Mouse (Mus musculus) CH12.LX (cell line): ENCODE measurements around the gene Gsg1l. TPM values are rescaled to one million over a fixed set of nuclear protein-coding genes. Genes with fewer than 3 reads are reported as not detected.

ENCODE experiments used
- DNase-seq: peaks from one replicate; pipeline ENCODE4 v3.0.0-alpha.2; 2013; ENCODE audit errors: extremely low read depth
- H3K27ac ChIP-seq: 2 replicates; pipeline ENCODE4 v1.5.1; 2012; ENCODE audit warnings: low read depth, mild to moderate bottlenecking, control low read depth, moderate library complexity; ENCODE audit not compliant: insufficient read depth
- H3K27me3 ChIP-seq: replicated peaks from 2 replicates; pipeline ENCODE3; 2012; ENCODE audit warnings: inconsistent platforms
- H3K36me3 ChIP-seq, 2 experiments: replicated peaks in 1 of 2; 2 replicates each; pipeline versions ENCODE3 to v1.6.1; 2012; ENCODE audit warnings: inconsistent platforms in 1 of 2, low read length in 1 of 2, mild to moderate bottlenecking in 1 of 2, mixed read lengths in 1 of 2, moderate library complexity in 1 of 2; ENCODE audit not compliant: control insufficient read depth in 1 of 2, insufficient read depth in 1 of 2
- H3K4me1 ChIP-seq, 2 experiments: 2 replicates each; pipeline ENCODE4 v1.6.1; 2012; ENCODE audit warnings: inconsistent platforms in 1 of 2, moderate library complexity in 1 of 2; ENCODE audit not compliant: insufficient read depth in 2 of 2, control insufficient read depth in 1 of 2
- H3K4me2 ChIP-seq: 2 replicates; pipeline ENCODE4 v1.6.1; 2012; ENCODE audit warnings: low read depth, mild to moderate bottlenecking, control low read depth; ENCODE audit not compliant: poor library complexity, insufficient read depth, severe bottlenecking
- H3K4me3 ChIP-seq, 3 experiments: fragments of 150-350 bp in 1 of 3; sonication (generic) in 1 of 3; replicated peaks in 1 of 3; 2 replicates each; pipeline versions ENCODE3 to v1.5.1; 2011 to 2012; ENCODE audit warnings: low read depth in 2 of 3, low read length in 2 of 3, mild to moderate bottlenecking in 2 of 3, moderate library complexity in 2 of 3, control low read depth in 1 of 3, improper control_type of control experiment in 1 of 3, inconsistent platforms in 1 of 3, mixed read lengths in 1 of 3; ENCODE audit not compliant: poor library complexity in 1 of 3
- H3K79me2 ChIP-seq: replicated peaks from 2 replicates; pipeline ENCODE4 v1.6.1; 2012; ENCODE audit warnings: mild to moderate bottlenecking, moderate library complexity; ENCODE audit not compliant: control insufficient read depth, poor library complexity, insufficient read depth, severe bottlenecking; ENCODE audit errors: extremely low read depth
- H3K9ac ChIP-seq: 2 replicates; pipeline ENCODE4 v1.6.1; 2012; ENCODE audit warnings: low read depth, mild to moderate bottlenecking, control low read depth, moderate library complexity; ENCODE audit not compliant: insufficient read depth
- H3K9me3 ChIP-seq: replicated peaks from 2 replicates; pipeline ENCODE3; 2012; ENCODE audit warnings: low read length, inconsistent platforms, mixed read lengths
- BHLHE40 ChIP-seq: IDR thresholded peaks from 2 replicates; pipeline ENCODE4 v1.6.1; 2011; ENCODE audit warnings: mild to moderate bottlenecking, low read depth, low read length, improper control_type of control experiment
- CHD2 ChIP-seq: IDR thresholded peaks from 2 replicates; pipeline ENCODE4 v1.6.1; 2011; ENCODE audit warnings: low read length, improper control_type of control experiment
- E2F4 ChIP-seq: IDR thresholded peaks from 2 replicates; pipeline ENCODE4 v1.6.1; 2011; ENCODE audit warnings: low read depth, low read length, improper control_type of control experiment; ENCODE audit not compliant: insufficient replicate concordance
- ETS1 ChIP-seq: conservative IDR thresholded peaks from 2 replicates; pipeline ENCODE4 v1.6.1; 2012; ENCODE audit warnings: low read depth, mild to moderate bottlenecking, inconsistent platforms, low read length, improper control_type of control experiment, moderate library complexity
- GABPA ChIP-seq: IDR thresholded peaks from 2 replicates; pipeline ENCODE4 v1.6.1; 2012; ENCODE audit warnings: low read depth, low read length, improper control_type of control experiment, inconsistent platforms; ENCODE audit not compliant: insufficient replicate concordance
- JUND ChIP-seq: conservative IDR thresholded peaks from 2 replicates; pipeline ENCODE4 v1.6.1; 2011; ENCODE audit warnings: low read depth, low read length, improper control_type of control experiment
- MAFK ChIP-seq: IDR thresholded peaks from 2 replicates; pipeline ENCODE4 v1.6.1; 2011; ENCODE audit warnings: low read length, improper control_type of control experiment; ENCODE audit not compliant: insufficient replicate concordance
- MAX ChIP-seq: IDR thresholded peaks from 2 replicates; pipeline ENCODE4 v1.6.1; 2011; ENCODE audit warnings: low read length, improper control_type of control experiment
- MAZ ChIP-seq: IDR thresholded peaks from 2 replicates; pipeline ENCODE4 v1.6.1; 2012; ENCODE audit warnings: low read depth, mild to moderate bottlenecking, inconsistent platforms, low read length, improper control_type of control experiment, moderate library complexity
- MEF2A ChIP-seq: IDR thresholded peaks from 2 replicates; pipeline ENCODE4 v1.6.1; 2014; ENCODE audit warnings: low read depth, mild to moderate bottlenecking, inconsistent platforms, low read length, improper control_type of control experiment, borderline replicate concordance
- MXI1 ChIP-seq: IDR thresholded peaks from 2 replicates; pipeline ENCODE4 v1.6.1; 2011; ENCODE audit warnings: mild to moderate bottlenecking, low read depth, low read length, improper control_type of control experiment
- NELFE ChIP-seq: IDR thresholded peaks from 2 replicates; pipeline ENCODE4 v1.6.1; 2011; ENCODE audit warnings: low read depth, low read length, improper control_type of control experiment
- NRF1 ChIP-seq: IDR thresholded peaks from 2 replicates; pipeline ENCODE4 v1.6.1; 2014; ENCODE audit warnings: low read depth, mild to moderate bottlenecking, inconsistent platforms, low read length, improper control_type of control experiment, moderate library complexity
- POLR2AphosphoS2 ChIP-seq: IDR thresholded peaks from 2 replicates; pipeline ENCODE4 v1.6.1; 2011; ENCODE audit warnings: low read depth, low read length, improper control_type of control experiment
- RAD21 ChIP-seq: IDR thresholded peaks from 2 replicates; pipeline ENCODE4 v1.6.1; 2011; ENCODE audit warnings: low read depth, mild to moderate bottlenecking, low read length, improper control_type of control experiment, moderate library complexity
- SIN3A ChIP-seq: IDR thresholded peaks from 2 replicates; pipeline ENCODE4 v1.6.1; 2012; ENCODE audit warnings: low read length, improper control_type of control experiment, inconsistent platforms
- SMC3 ChIP-seq: IDR thresholded peaks from 2 replicates; pipeline ENCODE4 v1.6.1; 2011; ENCODE audit warnings: low read depth, low read length, improper control_type of control experiment
- TCF12 ChIP-seq: IDR thresholded peaks from 2 replicates; pipeline ENCODE4 v1.6.1; 2014; ENCODE audit warnings: low read depth, mild to moderate bottlenecking, inconsistent platforms, low read length, improper control_type of control experiment
- UBTF ChIP-seq: IDR thresholded peaks from 2 replicates; pipeline ENCODE4 v1.6.1; 2012; ENCODE audit warnings: low read depth, mild to moderate bottlenecking, inconsistent platforms, low read length, improper control_type of control experiment, moderate library complexity
- USF1 ChIP-seq: IDR thresholded peaks from 2 replicates; pipeline ENCODE4 v1.6.1; 2014; ENCODE audit warnings: low read depth, mild to moderate bottlenecking, inconsistent platforms, low read length, improper control_type of control experiment
- USF2 ChIP-seq: conservative IDR thresholded peaks from 2 replicates; pipeline ENCODE4 v1.6.1; 2011; ENCODE audit warnings: low read depth, low read length, improper control_type of control experiment
- ZMIZ1 ChIP-seq: IDR thresholded peaks from 2 replicates; pipeline ENCODE4 v1.6.1; 2012; ENCODE audit warnings: low read depth, mild to moderate bottlenecking, inconsistent platforms, low read length, improper control_type of control experiment
- dilution Hi-C: fragments of 300-500 bp; cut with MboI; formaldehyde crosslinking; loops from 2 replicates; pipeline ENCODE4 v1.14.3; 2020; ENCODE audit warnings: low sequenced_read_pairs; ENCODE audit not compliant: extremely low pct_unique_long_range_greater_than_20kb, extremely low pct_ligation_motif_present
- in situ Hi-C: fragments of 300-500 bp; cut with MboI; formaldehyde crosslinking; loops from 3 replicates; pipeline ENCODE4 v1.14.3; 2019; ENCODE audit warnings: low sequenced_read_pairs, low pct_ligation_motif_present, low pct_unique_long_range_greater_than_20kb, mixed read lengths
- polyA plus RNA-seq: library from polyadenylated mRNA; unstranded; fragments of >175 nt; gene quantifications from 2 replicates; pipeline ENCODE4 v1.2.1, GENCODE M21; 2012; ENCODE audit warnings: low read depth; ENCODE audit not compliant: insufficient read length
- total RNA-seq, 2 experiments: library from RNA; depleted of rRNA; stranded (reverse); fragments of 300-350 nt in 1 of 2; fragments of >200 nt in 1 of 2; gene quantifications; 2 replicates each; pipeline ENCODE4 v1.2.3; 2012 to 2014

Gene Gsg1l
- total and polyA plus RNA-seq, 3 experiments = not detected

- in situ Hi-C loops (no loop called here), dilution Hi-C loops (no loop called here)
- H3K27me3 ChIP-seq = no peaks in the 10 kb centered on the region
- TF ChIP-seq ZMIZ1 (no peak), SMC3 (no peak), SIN3A (no peak; the same call in 1 of the 2 replicates), MAFK (peak; percentile 86), GABPA (no peak), E2F4 (no peak), MXI1 (no peak), UBTF (no peak), ETS1 (peak; percentile 56), MAX (peak; percentile 7; the same call in 1 of the 2 replicates), USF1 (peak; percentile 41), POLR2AphosphoS2 (no peak), JUND (no peak), NELFE (no peak), NRF1 (no peak), MEF2A (no peak), BHLHE40 (peak; percentile 93)
- H3K9me3 ChIP-seq = no peaks in the 10 kb centered on the region
- H3K4me2 ChIP-seq = peak overlapping the region; percentile 42
- H3K4me1 ChIP-seq = peaks cover 19 to 29% of the 10 kb centered on the region in 2 experiments
- H3K27ac ChIP-seq = no peak overlapping the region
- H3K9ac ChIP-seq = no peak overlapping the region
- no peaks in the 10 kb centered on the region for H3K36me3 ChIP-seq
- no peak overlapping the region for H3K4me3 ChIP-seq
- peak; percentile 29 for DNase-seq
- no peaks in the 10 kb centered on the region for H3K79me2 ChIP-seq
Observed at GRCm38 (mm10) chr7:125871404-125872201, 210.6 kb downstream of the Gsg1l start.

DNA sequence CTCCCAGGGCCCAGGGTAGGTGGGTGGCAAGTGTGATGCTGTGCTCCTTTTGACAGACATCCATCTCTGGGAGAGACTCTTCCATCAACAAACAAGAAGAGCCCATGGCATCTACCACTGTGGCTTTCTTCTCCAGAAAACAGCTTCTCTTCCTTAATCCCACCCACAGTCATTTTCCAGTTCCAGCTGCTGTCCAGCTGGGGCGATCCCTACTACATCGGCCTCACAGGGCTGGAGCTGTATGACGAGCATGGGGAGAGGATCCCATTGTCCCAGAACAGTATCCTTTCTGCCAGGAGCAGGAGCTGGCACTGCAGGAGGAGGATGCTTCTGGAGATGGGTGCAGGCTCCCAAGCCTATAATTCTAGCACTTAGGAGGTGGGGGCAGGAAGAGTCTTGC, 213.6 kb downstream of the Gsg1l start:
- Histone ChIP-seq H3K9me3 (no peaks in the 10 kb centered on the region), H3K9ac (no peak overlapping the region), H3K36me3 (peaks cover 0 to 4% of the 10 kb centered on the region in 2 experiments), H3K4me1 (peaks cover 19 to 39% of the 10 kb centered on the region in 2 experiments), H3K79me2 (no peaks in the 10 kb centered on the region), H3K4me2 (no peak overlapping the region), H3K27ac (no peak overlapping the region), H3K27me3 (no peaks in the 10 kb centered on the region), H3K4me3 (no peak overlapping the region)
- in situ Hi-C loops = no loop called here
- TF ChIP-seq NRF1 (no peak), POLR2AphosphoS2 (no peak), SMC3 (no peak), MAX (no peak), RAD21 (no peak), TCF12 (no peak), USF2 (no peak), CHD2 (no peak), MEF2A (no peak), MAZ (no peak), JUND (no peak), BHLHE40 (no peak)
- dilution Hi-C loops = no loop called here
- no peak for DNase-seq
